Mouse (Mus musculus) liver, adult 2 months (tissue): ENCODE data around the gene Prnd. TPM values are rescaled to one million over a fixed set of nuclear protein-coding genes. Genes with fewer than 3 reads are reported as not detected.

ENCODE experiments used
- DNase-seq: peaks from one replicate; pipeline ENCODE4 v3.0.0-alpha.2; 2011; ENCODE audit warnings: low read depth, low spot score; ENCODE audit errors: extremely low read depth
- H3K27ac ChIP-seq: fragments of 200-500 bp; replicated peaks from 2 replicates; pipeline ENCODE4 v1.5.1; 2012; ENCODE audit warnings: low read depth, mild to moderate bottlenecking, control low read depth, inconsistent platforms, low read length; ENCODE audit not compliant: insufficient read depth
- H3K27me3 ChIP-seq: fragments of 200-500 bp; 2 replicates; pipeline ENCODE4 v1.6.1; 2012; ENCODE audit warnings: mild to moderate bottlenecking, moderate library complexity, low read length, inconsistent platforms; ENCODE audit not compliant: control insufficient read depth, insufficient read depth
- H3K36me3 ChIP-seq: fragments of 200-500 bp; 2 replicates; pipeline ENCODE4 v1.6.1; 2012; ENCODE audit warnings: low read length, inconsistent platforms; ENCODE audit not compliant: control insufficient read depth, insufficient read depth
- H3K4me1 ChIP-seq: fragments of 200-500 bp; 2 replicates; pipeline ENCODE4 v1.6.1; 2011; ENCODE audit warnings: low read length; ENCODE audit not compliant: control insufficient read depth, insufficient read depth
- H3K4me3 ChIP-seq: fragments of 200-500 bp; 2 replicates; pipeline ENCODE4 v1.5.1; 2011; ENCODE audit warnings: low read depth, mild to moderate bottlenecking, control low read depth, low read length, moderate library complexity; ENCODE audit not compliant: insufficient read depth
- H3K79me2 ChIP-seq: fragments of 200-500 bp; 2 replicates; pipeline ENCODE4 v1.6.1; 2012; ENCODE audit warnings: inconsistent platforms, mild to moderate bottlenecking, low read length, moderate library complexity; ENCODE audit not compliant: control insufficient read depth, insufficient read depth
- H3K9ac ChIP-seq: fragments of 200-500 bp; 2 replicates; pipeline ENCODE4 v1.6.1; 2012; ENCODE audit warnings: low read depth, mild to moderate bottlenecking, control low read depth, inconsistent platforms, low read length
- CTCF ChIP-seq: fragments of 200-500 bp; IDR thresholded peaks from 2 replicates; pipeline ENCODE4 v1.5.1; 2011; ENCODE audit warnings: low read depth, low read length, control low read depth
- POLR2A ChIP-seq: fragments of 200-500 bp; IDR thresholded peaks from 2 replicates; pipeline ENCODE4 v1.6.1; 2011; ENCODE audit warnings: low read length, control low read depth; ENCODE audit not compliant: insufficient read depth; ENCODE audit errors: extremely low read depth
- WGBS: fragments of 180-500 bp; shearing (Covaris S2); methylation state at CpG from one replicate; pipeline ENCODE4 v1.1.7; 2018; 5-methylcytosine and 5-hydroxymethylcytosine counted together
- polyA plus RNA-seq: library from polyadenylated mRNA; depleted of rRNA; stranded (reverse); fragments of >200 nt; gene quantifications from 2 replicates; pipeline ENCODE4 v1.2.3, GENCODE M21; 2012
- total RNA-seq: library from RNA; depleted of rRNA; stranded (reverse); fragments of >200 nt; gene quantifications from 2 replicates; pipeline ENCODE4 v1.2.3, GENCODE M21; 2014

Prnd gene
- total and polyA plus RNA-seq, 2 experiments, result not detected

GRCm38 (mm10) chr2:131976663-131977062, 26.0 kb downstream of the Prnd start:
- Histone ChIP-seq H3K4me3 (no peak overlapping the region), H3K9ac (no peak overlapping the region), H3K4me1 (no peaks in the 10 kb centered on the region), H3K79me2 (no peaks in the 10 kb centered on the region), H3K27me3 (no peaks in the 10 kb centered on the region), H3K36me3 (no peaks in the 10 kb centered on the region), H3K27ac (no peak overlapping the region)
- DNase-seq, result no peak
- 77% methylated on average over 3 of the region's 3 CpGs for WGBS
- TF ChIP-seq CTCF (no peak), POLR2A (no peak)

GRCm38 (mm10) chr2:131980866-131981265, 30.2 kb downstream of the Prnd start:
- Histone ChIP-seq H3K36me3 (no peaks in the 10 kb centered on the region), H3K4me1 (no peaks in the 10 kb centered on the region), H3K9ac (no peak overlapping the region), H3K27ac (no peak overlapping the region), H3K27me3 (no peaks in the 10 kb centered on the region), H3K4me3 (no peak overlapping the region), H3K79me2 (no peaks in the 10 kb centered on the region)
- WGBS, result 46% methylated on average over 9 of the region's 9 CpGs
- no peak for DNase-seq
- TF ChIP-seq CTCF (no peak), POLR2A (no peak)

- H3K36me3 ChIP-seq, result no peaks in the 10 kb centered on the region
- H3K27me3 ChIP-seq, result no peaks in the 10 kb centered on the region
- H3K4me3 ChIP-seq, result no peak overlapping the region
- no peak overlapping the region for H3K9ac ChIP-seq
- H3K79me2 ChIP-seq, result no peaks in the 10 kb centered on the region
- peak; percentile 51 for DNase-seq
- H3K27ac ChIP-seq, result no peak overlapping the region
- no peaks in the 10 kb centered on the region for H3K4me1 ChIP-seq
- TF ChIP-seq POLR2A (no peak), CTCF (peak; percentile 80)
- WGBS, result 11% methylated on average over 6 of the region's 6 CpGs
Observed at GRCm38 (mm10) chr2:131982546-131983196, 32.0 kb downstream of the Prnd start.

GRCm38 (mm10) chr2:131987950-131988349, 37.3 kb downstream of the Prnd start:
- TF ChIP-seq CTCF, result no peak
- TF ChIP-seq POLR2A, result no peak
- Histone ChIP-seq H3K27me3 (no peaks in the 10 kb centered on the region), H3K9ac (no peak overlapping the region), H3K4me3 (no peak overlapping the region), H3K4me1 (no peaks in the 10 kb centered on the region), H3K27ac (no peak overlapping the region), H3K36me3 (no peaks in the 10 kb centered on the region), H3K79me2 (no peaks in the 10 kb centered on the region)
- DNase-seq, result no peak
- WGBS, result 48% methylated on average over 3 of the region's 3 CpGs

GRCm38 (mm10) chr2:131988550-131988949, 37.9 kb downstream of the Prnd start:
- Histone ChIP-seq H3K27ac (no peak overlapping the region), H3K4me1 (no peaks in the 10 kb centered on the region), H3K27me3 (no peaks in the 10 kb centered on the region), H3K9ac (no peak overlapping the region), H3K36me3 (no peaks in the 10 kb centered on the region), H3K79me2 (no peaks in the 10 kb centered on the region), H3K4me3 (no peak overlapping the region)
- DNase-seq, result no peak
- no peak for TF ChIP-seq CTCF
- TF ChIP-seq POLR2A, result no peak
- 76% methylated on average over 2 of the region's 2 CpGs for WGBS

- no peaks in the 10 kb centered on the region for H3K79me2 ChIP-seq
- 81% methylated on average over 2 of the region's 2 CpGs for whole genome bisulfite sequencing
- no peaks in the 10 kb centered on the region for H3K36me3 ChIP-seq
- no peak for TF ChIP-seq POLR2A
- no peak for TF ChIP-seq CTCF
- no peak overlapping the region for H3K9ac ChIP-seq
- H3K27ac ChIP-seq, result no peak overlapping the region
- no peak for DNase-seq
- H3K4me3 ChIP-seq, result no peak overlapping the region
- no peaks in the 10 kb centered on the region for H3K4me1 ChIP-seq
- H3K27me3 ChIP-seq, result no peaks in the 10 kb centered on the region; the same call in 1 of the 2 replicates
Observed at GRCm38 (mm10) chr2:131992487-131992886, 41.8 kb downstream of the Prnd start.
